Mouse (Mus musculus) C2C12 (cell line): ENCODE data around the gene Ppp1r36. TPM values are rescaled to one million over a fixed set of nuclear protein-coding genes. Genes with fewer than 3 reads are reported as not detected.
"Not testable (repeated sequence)": the region's sequence is repeated elsewhere in the genome, so short reads cannot be mapped to it uniquely, and the experiment has no call there.

Experiments
- H3K27me3 ChIP-seq: one replicate; pipeline ENCODE4 v1.6.1; 2011; ENCODE audit not compliant: control insufficient read depth, insufficient read depth, insufficient read length
- H3K36me3 ChIP-seq: one replicate; pipeline ENCODE4 v1.6.1; 2011; ENCODE audit not compliant: control insufficient read depth, insufficient read depth
- H3K4me3 ChIP-seq: one replicate; pipeline ENCODE4 v1.5.1; 2011; ENCODE audit warnings: mild to moderate bottlenecking, control low read depth; ENCODE audit not compliant: poor library complexity, insufficient read depth, severe bottlenecking
- H3K79me2 ChIP-seq: one replicate; pipeline ENCODE4 v1.6.1; 2011; ENCODE audit not compliant: control insufficient read depth, insufficient read depth
- H3K79me3 ChIP-seq: one replicate; pipeline ENCODE4 v1.6.1; 2011; ENCODE audit warnings: low read depth, control low read depth
- H3ac ChIP-seq: one replicate; pipeline ENCODE3; 2011; ENCODE audit warnings: low read depth; ENCODE audit not compliant: control insufficient read depth, insufficient read length
- CEBPB ChIP-seq: IDR thresholded peaks from one replicate; pipeline ENCODE4 v1.6.1; 2011; ENCODE audit warnings: low read depth, mild to moderate bottlenecking, control low read depth, moderate library complexity
- CTCF ChIP-seq: IDR thresholded peaks from one replicate; pipeline ENCODE4 v1.5.1; 2011; ENCODE audit not compliant: control insufficient read depth, insufficient read depth, insufficient read length
- FOSL1 ChIP-seq: IDR thresholded peaks from one replicate; pipeline ENCODE4 v1.8.0; 2011; ENCODE audit warnings: mild to moderate bottlenecking, low read length; ENCODE audit not compliant: poor library complexity, insufficient read depth, severe bottlenecking
- MAX ChIP-seq: IDR thresholded peaks from one replicate; pipeline ENCODE4 v1.6.1; 2011; ENCODE audit warnings: mild to moderate bottlenecking, control low read depth
- MYOD1 ChIP-seq: IDR thresholded peaks from one replicate; pipeline ENCODE4 v1.6.1; 2011; ENCODE audit warnings: low read depth; ENCODE audit not compliant: control insufficient read depth, insufficient read length
- MYOG ChIP-seq: IDR thresholded peaks from one replicate; pipeline ENCODE4 v1.6.1; 2011; ENCODE audit not compliant: control insufficient read depth, insufficient read length; ENCODE audit errors: extremely low read depth
- USF1 ChIP-seq: IDR thresholded peaks from one replicate; pipeline ENCODE4 v1.6.1; 2011; ENCODE audit warnings: low read depth, mild to moderate bottlenecking, control low read depth, moderate library complexity
- polyA plus RNA-seq: library from polyadenylated mRNA; unstranded; fragments of >200 nt; fragmentation: generic; extraction: Trizol; gene quantifications from one replicate; pipeline ENCODE4 v1.2.1, GENCODE M21; 2012; ENCODE audit warnings: missing spikeins

The Ppp1r36 gene
- polyA plus RNA-seq, 1 experiment = not detected

DNA sequence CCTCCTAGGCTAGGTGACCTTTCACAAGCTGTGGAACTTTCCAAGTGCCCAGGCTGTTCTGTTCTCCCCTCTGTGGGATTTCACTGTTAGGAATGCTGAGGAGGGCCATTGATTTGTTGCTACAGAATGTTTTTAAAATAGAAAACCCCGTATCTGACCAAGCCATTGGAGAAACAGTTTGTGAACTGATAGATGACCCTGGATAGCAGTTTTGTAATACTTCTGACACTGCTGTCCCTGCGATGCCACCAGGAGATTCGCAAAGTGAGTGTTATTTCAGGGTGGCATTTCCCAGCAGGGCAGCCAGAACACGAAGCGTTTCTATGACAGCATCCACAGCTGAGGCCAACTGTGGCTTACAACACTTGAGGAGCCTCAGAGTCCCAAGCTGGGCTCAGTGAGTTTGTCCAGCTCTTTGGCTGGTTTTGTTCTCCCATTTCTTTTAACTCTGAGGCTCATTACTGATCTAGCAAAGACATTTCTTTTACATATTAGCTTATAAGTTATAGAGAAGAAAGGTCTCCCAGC is 13.6 kb downstream of the Ppp1r36 start:
- Histone ChIP-seq H3K4me3 (no peak overlapping the region), H3K79me3 (no peaks in the 10 kb centered on the region)

DNA sequence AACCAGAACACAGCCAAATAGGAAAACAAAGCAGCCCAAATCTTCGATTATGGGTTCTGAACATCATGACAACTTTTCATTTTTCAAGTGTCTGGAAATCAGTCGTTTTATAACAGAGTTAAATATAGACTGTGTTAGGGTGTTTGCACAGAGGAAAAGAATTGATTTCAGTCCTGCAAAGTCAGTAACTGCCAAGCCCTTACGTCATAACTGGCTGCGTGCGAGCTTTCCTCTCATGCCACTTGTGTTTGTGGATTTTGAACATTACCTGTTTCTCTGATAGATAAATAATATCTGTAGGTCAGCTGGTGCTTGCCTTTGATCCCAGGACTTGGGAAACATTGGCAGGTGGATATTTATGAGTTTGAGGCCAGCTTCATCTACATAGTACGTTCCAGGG is 14.1 kb downstream of the Ppp1r36 start:
- H3K27me3 ChIP-seq = no peaks in the 10 kb centered on the region
- H3K36me3 ChIP-seq = no peaks in the 10 kb centered on the region
- no peak overlapping the region for H3ac ChIP-seq
- H3K79me2 ChIP-seq = no peaks in the 10 kb centered on the region
- no peak overlapping the region for H3K4me3 ChIP-seq
- no peak for TF ChIP-seq MYOD1
- H3K79me3 ChIP-seq = no peaks in the 10 kb centered on the region

More for the DNA sequence above, 13.6 kb downstream of the Ppp1r36 start:
- TF ChIP-seq CTCF (no peak), MAX (no peak), MYOG (no peak), CEBPB (no peak), USF1 (no peak), MYOD1 (no peak), FOSL1 (no peak)
- no peaks in the 10 kb centered on the region for H3K36me3 ChIP-seq
- no peaks in the 10 kb centered on the region for H3K27me3 ChIP-seq
- H3ac ChIP-seq = no peak overlapping the region
- H3K79me2 ChIP-seq = no peaks in the 10 kb centered on the region

DNA sequence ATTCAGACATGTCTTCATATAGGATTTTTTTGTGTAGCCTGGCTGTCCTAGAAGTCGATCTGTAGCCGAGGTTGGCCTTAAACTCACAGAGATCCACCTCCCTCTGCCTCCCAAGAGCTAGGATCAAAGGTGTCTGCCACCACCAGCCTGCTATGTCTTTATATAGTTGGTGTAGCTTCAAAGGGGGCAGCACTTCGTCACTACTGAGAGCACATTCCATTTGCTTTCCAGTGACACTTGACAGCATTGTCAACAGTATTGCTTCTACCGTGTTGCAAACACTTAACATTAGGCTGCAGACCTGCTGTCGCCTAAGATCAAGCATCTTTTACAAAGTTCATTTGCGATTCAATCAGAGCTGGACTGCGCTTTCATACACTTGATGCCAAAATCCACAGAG is 16.8 kb downstream of the Ppp1r36 start:
- H3K4me3 ChIP-seq = no peak overlapping the region
- no peaks in the 10 kb centered on the region for H3K27me3 ChIP-seq
- no peak overlapping the region for H3ac ChIP-seq
- no peaks in the 10 kb centered on the region for H3K36me3 ChIP-seq
- H3K79me2 ChIP-seq = no peaks in the 10 kb centered on the region
- no peaks in the 10 kb centered on the region for H3K79me3 ChIP-seq
- no peak for TF ChIP-seq FOSL1
- no peak for TF ChIP-seq MYOD1
- no peak for TF ChIP-seq CTCF
- TF ChIP-seq MYOG = no peak
- TF ChIP-seq CEBPB = no peak
- no peak for TF ChIP-seq USF1
- no peak for TF ChIP-seq MAX

- Histone ChIP-seq H3ac (no peak overlapping the region), H3K4me3 (no peak overlapping the region), H3K36me3 (no peaks in the 10 kb centered on the region), H3K79me3 (no peaks in the 10 kb centered on the region), H3K27me3 (no peaks in the 10 kb centered on the region), H3K79me2 (no peaks in the 10 kb centered on the region)
- TF ChIP-seq MYOD1 = no peak
- no peak for TF ChIP-seq CEBPB
- TF ChIP-seq FOSL1 = no peak
- no peak for TF ChIP-seq USF1
- no peak for TF ChIP-seq CTCF
- no peak for TF ChIP-seq MYOG
- no peak for TF ChIP-seq MAX
Observed at GRCm38 (mm10) chr12:76435084-76435483, 17.7 kb downstream of the Ppp1r36 start.

GRCm38 (mm10) chr12:76435549-76435948 is 18.2 kb downstream of the Ppp1r36 start:
- H3K36me3 ChIP-seq = no peaks in the 10 kb centered on the region
- H3ac ChIP-seq = no peak overlapping the region
- H3K79me2 ChIP-seq = no peaks in the 10 kb centered on the region
- TF ChIP-seq MYOD1 (no peak), MAX (no peak), CTCF (no peak), MYOG (no peak), USF1 (no peak), CEBPB (no peak), FOSL1 (no peak)
- no peaks in the 10 kb centered on the region for H3K27me3 ChIP-seq
- no peaks in the 10 kb centered on the region for H3K79me3 ChIP-seq
- no peak overlapping the region for H3K4me3 ChIP-seq

DNA sequence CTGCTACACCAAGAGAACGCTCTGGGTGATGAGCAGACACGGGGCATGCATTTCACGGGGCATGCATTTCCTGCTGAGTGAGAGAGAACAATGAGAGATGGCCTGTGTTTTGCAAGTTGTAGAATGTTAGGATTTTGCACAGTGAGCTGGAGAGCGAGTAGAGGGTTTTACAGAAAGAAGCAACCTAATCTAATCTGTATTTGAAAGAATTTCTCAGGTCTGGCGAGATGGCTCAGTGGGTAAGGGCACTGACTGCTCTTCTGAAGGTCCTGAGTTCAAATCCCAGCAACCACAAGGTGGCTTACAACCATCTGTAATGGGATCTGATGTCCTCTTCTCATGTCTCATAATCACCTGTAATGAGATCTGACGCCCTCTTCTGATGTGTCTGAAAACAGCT is 26.1 kb downstream of the Ppp1r36 start:
- H3K36me3 ChIP-seq, H3K27me3 ChIP-seq, H3K4me3 ChIP-seq, H3K79me2 ChIP-seq, H3K79me3 ChIP-seq, H3ac ChIP-seq: not testable (repeated sequence)
